Comparison of ENCODE assay signal across 19 mouse cellular contexts in genomic region chr17:10405906-10406305, GRCm38 (mm10).
DNase-seq lines count a peak whose midpoint lies in the region; ATAC-seq and TF ChIP-seq lines count a peak whose summit lies in the region.
"Had no signal": no experiment of that assay in that cellular context is flagged by ENCODE, and none has a peak within 500 bp of the region (broad histone marks: within the 10 kb centered on the region; RNA-seq: fewer than 3 reads in every experiment).

No protein-coding gene starts in this region.

- WGBS in forebrain, embryonic 11.5 days, result 13% methylated on average over 7 of the region's 7 CpGs
- 14% methylated on average over 7 of the region's 7 CpGs for WGBS in forebrain, embryonic 15.5 days
- WGBS in midbrain, embryonic 13.5 days, result 14% methylated on average over 7 of the region's 7 CpGs

- H3K9ac ChIP-seq in forebrain, embryonic 11.5 days (ENCODE audit: low read length), result no peak overlapping the region; the same call in 1 of the 2 replicates
- no peak overlapping the region for H3K9ac ChIP-seq in forebrain, embryonic 15.5 days (replicated peaks)
- H3K9ac ChIP-seq in midbrain, embryonic 13.5 days (replicated peaks), result no peak overlapping the region
- H3K9ac ChIP-seq: hindbrain, embryonic 15.5 days; limb, embryonic 13.5 days; liver, embryonic 15.5 days had no signal

- H3K4me2 ChIP-seq in forebrain, embryonic 11.5 days (ENCODE audit: low read depth, low read length, severe bottlenecking), result peak overlapping the region; percentile 33; the same call in 1 of the 2 replicates
- H3K4me2 ChIP-seq in forebrain, embryonic 15.5 days (replicated peaks), result no peak overlapping the region
- H3K4me2 ChIP-seq in midbrain, embryonic 13.5 days (replicated peaks), result 0 out of 2 replicates have a peak overlapping the region, but pooled peaks have one; percentile 19
- H3K4me2 ChIP-seq: hindbrain, embryonic 15.5 days; limb, embryonic 13.5 days; liver, embryonic 15.5 days had no signal

- H3K36me3 ChIP-seq in forebrain, embryonic 11.5 days (ENCODE audit: control insufficient read depth, insufficient read depth, low read length), result no peaks in the 10 kb centered on the region
- H3K36me3 ChIP-seq in forebrain, embryonic 15.5 days, result no peaks in the 10 kb centered on the region
- H3K36me3 ChIP-seq in midbrain, embryonic 13.5 days, result no peaks in the 10 kb centered on the region
- H3K36me3 ChIP-seq: hindbrain, embryonic 15.5 days; limb, embryonic 13.5 days; liver, embryonic 15.5 days had no signal

- H3K4me3 ChIP-seq in forebrain, embryonic 11.5 days (ENCODE audit: low read depth, low read length), result no peak overlapping the region
- no peak overlapping the region for H3K4me3 ChIP-seq in forebrain, embryonic 15.5 days
- no peak overlapping the region for H3K4me3 ChIP-seq in left cerebral cortex, adult 2 months
- no peak overlapping the region for H3K4me3 ChIP-seq in midbrain, embryonic 13.5 days (replicated peaks)
- H3K4me3 ChIP-seq: erythroblast, embryonic 14.5 days; hindbrain, embryonic 15.5 days; limb, embryonic 13.5 days; liver, embryonic 15.5 days had no signal

- peak; percentile 46 for DNase-seq in forebrain, embryonic 11.5 days (ENCODE audit: low spot score)
- DNase-seq in left cerebral cortex, adult 2 months (ENCODE audit: extremely low spot score in 1 of 2, low spot score in 2 of 2), result no peak
- DNase-seq in left cerebral cortex, adult 11 months (ENCODE audit: low spot score), result no peak
- peak; percentile 21 for DNase-seq in brain, embryonic 14.5 days (ENCODE audit: low read depth)
- DNase-seq in heart, postnatal 25 days (ENCODE audit: low spot score), result no peak
- DNase-seq in heart, adult 9 months (ENCODE audit: low spot score in 2 of 2), result no peak
- DNase-seq: adrenal gland, postnatal 36 days; cerebellum, postnatal 10 days; right cerebral cortex, adult 18-20 months; spleen, adult 18-20 months had no signal

- ATAC-seq in forebrain, embryonic 11.5 days (replicated peaks; ENCODE audit: low FRiP score), result no peak; the same call in 1 of the 2 replicates
- ATAC-seq in forebrain, embryonic 15.5 days (replicated peaks), result no peak
- no peak for ATAC-seq in midbrain, embryonic 13.5 days
- ATAC-seq: intestine, postnatal 0 days; lung, postnatal 0 days had no signal

- intact Hi-C loops in left cerebral cortex, adult 2 months (cut with DNase I), result loop anchor here (10.0 kb wide), 1 partner anchor 339 kb away; no protein-coding TSS in a partner anchor
- intact Hi-C loops in heart, postnatal 25 days (cut with DNase I), result no loop called here

- no peak for TF ChIP-seq CTCF in left cerebral cortex, adult 2 months (IDR thresholded peaks at IDR 0.05)
- no peak for TF ChIP-seq CTCF in brain, embryonic 14.5 days (IDR thresholded peaks at IDR 0.05; ENCODE audit: borderline replicate concordance, extremely low read depth, insufficient read depth, insufficient read length)

- no peaks in the 10 kb centered on the region for H3K9me3 ChIP-seq in forebrain, embryonic 11.5 days (ENCODE audit: control insufficient read depth, low read length)
- no peaks in the 10 kb centered on the region for H3K9me3 ChIP-seq in forebrain, embryonic 15.5 days
- H3K9me3 ChIP-seq in midbrain, embryonic 13.5 days, result no peaks in the 10 kb centered on the region
- H3K9me3 ChIP-seq: hindbrain, embryonic 15.5 days; limb, embryonic 13.5 days; liver, embryonic 15.5 days had no signal

- no peak overlapping the region for H3K27ac ChIP-seq in forebrain, embryonic 11.5 days (ENCODE audit: low read depth, low read length)
- H3K27ac ChIP-seq in forebrain, embryonic 15.5 days (replicated peaks), result no peak overlapping the region
- peak overlapping the region; percentile 45; the same call in 1 of the 2 replicates for H3K27ac ChIP-seq in left cerebral cortex, adult 2 months
- H3K27ac ChIP-seq in midbrain, embryonic 13.5 days, result no peak overlapping the region
- H3K27ac ChIP-seq: hindbrain, embryonic 15.5 days; kidney, postnatal 0 days; limb, embryonic 13.5 days; liver, embryonic 15.5 days had no signal

- H3K4me1 ChIP-seq in forebrain, embryonic 11.5 days (replicated peaks; ENCODE audit: control insufficient read depth, insufficient read depth, low read length), result peaks cover 12% of the 10 kb centered on the region; the same call in 1 of the 2 replicates
- peaks cover 30% of the 10 kb centered on the region for H3K4me1 ChIP-seq in forebrain, embryonic 15.5 days
- peaks cover 35% of the 10 kb centered on the region for H3K4me1 ChIP-seq in midbrain, embryonic 13.5 days (replicated peaks)
- H3K4me1 ChIP-seq: liver, embryonic 15.5 days had no signal

- no peak for TF ChIP-seq POLR2A in brain, embryonic 14.5 days (IDR thresholded peaks at IDR 0.05; ENCODE audit: borderline replicate concordance, extremely low read depth, insufficient read depth, insufficient read length, poor library complexity, severe bottlenecking)

- no peaks in the 10 kb centered on the region for H3K27me3 ChIP-seq in forebrain, embryonic 11.5 days (ENCODE audit: control insufficient read depth, insufficient read depth, low read length)
- no peaks in the 10 kb centered on the region for H3K27me3 ChIP-seq in forebrain, embryonic 15.5 days
- H3K27me3 ChIP-seq in midbrain, embryonic 13.5 days, result no peaks in the 10 kb centered on the region
- H3K27me3 ChIP-seq: hindbrain, embryonic 15.5 days; limb, embryonic 13.5 days; liver, embryonic 15.5 days had no signal

Comparison
In these comparisons a context has a peak if more than half of its experiments do, and no peak if none do; other contexts are left out.
1. DNase-seq: peak in forebrain, embryonic 11.5 days (single experiment) and brain, embryonic 14.5 days (single experiment); none in left cerebral cortex, adult 2 months (0 of 2), left cerebral cortex, adult 11 months (single experiment), heart, postnatal 25 days (single experiment) and heart, adult 9 months (0 of 2).